Mouse (Mus musculus) adrenal gland, postnatal 4 days (tissue): ENCODE data around the gene E130308A19Rik. TPM values are rescaled to one million over a fixed set of nuclear protein-coding genes. Genes with fewer than 3 reads are reported as not detected.
A peak's percentile ranks its signal among the peaks of the same experiment; 100 is the strongest.

Source experiments
- DNase-seq, 2 experiments: peaks; one replicate each; pipeline ENCODE4 v3.0.0; 2021 to 2022; ENCODE audit warnings: low spot score in 2 of 2, mixed read lengths in 2 of 2
- long read RNA-seq, 2 experiments: library from polyadenylated mRNA; stranded (forward); transcript quantifications; one replicate each; pipeline ENCODE4 v2.0.0; 2021
- total RNA-seq, 2 experiments: library from RNA; stranded (reverse); gene quantifications; 2 replicates each; pipeline ENCODE4 v1.2.3; 2021

The E130308A19Rik gene
- 10 to 100 TPM; 27.4 to 32.9 TPM for total RNA-seq
- long read RNA-seq, experiment 1, full-length matches to known transcripts, result 2 of 8 reads
- long read RNA-seq, experiment 1, partial matches to known transcripts, result 1 of 8 reads
- long read RNA-seq, experiment 1, other reads (novel, unspliced or antisense), result 5 of 8 reads
- long read RNA-seq, experiment 2, full-length matches to known transcripts, result 10 of 36 reads
- long read RNA-seq, experiment 2, partial matches to known transcripts, result 19 of 36 reads
- long read RNA-seq, experiment 2, other reads (novel, unspliced or antisense), result 7 of 36 reads

DNA sequence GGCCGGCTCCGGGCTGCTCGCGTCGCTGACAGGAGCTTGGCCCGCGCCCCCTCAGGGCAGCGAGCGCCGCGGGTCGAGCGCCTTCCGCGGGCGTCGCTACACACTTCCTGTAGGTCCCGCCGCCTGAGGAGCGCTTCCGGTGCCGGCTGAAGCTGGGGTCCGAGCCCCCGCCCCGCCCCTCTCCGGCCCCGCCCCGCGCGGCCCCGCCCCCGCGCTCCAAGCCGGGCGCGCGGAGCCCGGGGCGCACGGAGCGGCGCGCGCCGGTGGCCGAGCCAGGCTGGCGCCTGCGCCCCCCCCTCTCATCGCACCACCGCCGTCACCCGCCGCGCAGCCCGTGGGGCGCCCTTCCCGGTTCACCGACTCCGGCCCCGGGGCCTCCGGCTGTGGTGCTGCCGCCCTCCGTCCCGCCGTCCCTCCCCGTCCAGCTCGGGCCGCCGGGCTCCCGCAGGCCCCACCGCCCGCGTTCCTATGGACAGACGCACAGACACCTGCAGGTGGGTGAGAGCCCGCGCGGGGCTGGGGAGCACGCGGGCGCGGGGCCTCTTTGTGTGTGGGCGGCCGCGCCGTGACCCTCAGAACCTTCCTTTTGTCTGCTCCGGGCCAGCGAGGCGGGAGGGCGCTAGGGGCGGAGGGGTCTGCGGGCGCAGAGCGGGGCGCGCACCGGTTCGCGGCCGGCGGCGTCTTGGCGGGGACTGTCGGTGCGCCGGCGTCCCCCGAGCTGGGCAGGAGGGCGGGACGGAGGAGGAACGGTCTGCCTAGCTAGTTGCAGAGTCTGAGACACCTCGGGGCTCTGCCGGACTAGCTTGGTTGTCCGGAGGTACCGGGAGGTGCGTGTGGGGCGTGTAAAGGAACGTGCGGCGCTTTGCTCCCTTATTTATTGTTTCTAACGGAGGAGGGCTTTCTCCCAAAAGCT, at the start of gene E130308A19Rik:
Gene E130308A19Rik, plus strand, starts transcription at position 214 of the 913 bp plus-strand sequence.
- peak; percentile 33 to 56 for DNase-seq

DNA sequence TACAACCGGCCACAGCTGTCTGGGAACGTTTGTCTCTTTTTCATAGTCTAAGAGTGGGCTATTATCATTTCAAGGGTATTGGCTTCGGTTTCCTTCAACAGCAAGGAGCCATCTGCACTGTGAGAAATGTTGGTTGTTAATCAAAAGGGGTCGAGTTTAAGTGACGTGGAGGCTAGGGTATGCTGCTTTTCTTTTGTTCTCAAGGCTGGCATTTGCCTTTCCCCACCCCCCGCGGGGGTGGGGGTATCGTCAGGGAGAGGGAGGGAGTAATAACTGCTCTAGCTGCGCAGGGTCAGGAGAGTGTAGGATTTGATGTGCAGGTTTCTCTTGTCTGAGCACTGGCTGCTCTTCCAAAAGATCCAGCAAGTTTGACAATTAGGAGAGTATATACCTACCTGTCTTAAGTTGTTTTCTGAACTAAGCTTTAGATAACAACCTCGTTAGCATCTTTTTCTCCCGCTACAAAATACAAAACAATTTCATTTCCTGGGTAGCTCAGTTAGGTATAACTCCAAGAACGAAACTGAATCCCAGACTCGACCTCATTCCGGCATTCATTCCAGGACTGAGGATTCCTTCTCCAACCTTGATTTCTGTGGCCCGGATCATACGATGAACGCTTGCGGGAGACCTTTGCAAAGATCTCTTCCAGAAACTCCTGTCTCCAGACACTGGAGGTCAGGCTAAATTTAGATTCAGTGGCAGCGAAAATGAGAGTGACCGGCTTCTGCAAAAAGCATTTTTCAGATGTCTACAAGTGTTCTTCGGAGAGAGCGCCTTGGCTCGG, 45.3 kb upstream of the E130308A19Rik start:
- peak in 1 of 2 experiments; percentile 32 for DNase-seq

DNA sequence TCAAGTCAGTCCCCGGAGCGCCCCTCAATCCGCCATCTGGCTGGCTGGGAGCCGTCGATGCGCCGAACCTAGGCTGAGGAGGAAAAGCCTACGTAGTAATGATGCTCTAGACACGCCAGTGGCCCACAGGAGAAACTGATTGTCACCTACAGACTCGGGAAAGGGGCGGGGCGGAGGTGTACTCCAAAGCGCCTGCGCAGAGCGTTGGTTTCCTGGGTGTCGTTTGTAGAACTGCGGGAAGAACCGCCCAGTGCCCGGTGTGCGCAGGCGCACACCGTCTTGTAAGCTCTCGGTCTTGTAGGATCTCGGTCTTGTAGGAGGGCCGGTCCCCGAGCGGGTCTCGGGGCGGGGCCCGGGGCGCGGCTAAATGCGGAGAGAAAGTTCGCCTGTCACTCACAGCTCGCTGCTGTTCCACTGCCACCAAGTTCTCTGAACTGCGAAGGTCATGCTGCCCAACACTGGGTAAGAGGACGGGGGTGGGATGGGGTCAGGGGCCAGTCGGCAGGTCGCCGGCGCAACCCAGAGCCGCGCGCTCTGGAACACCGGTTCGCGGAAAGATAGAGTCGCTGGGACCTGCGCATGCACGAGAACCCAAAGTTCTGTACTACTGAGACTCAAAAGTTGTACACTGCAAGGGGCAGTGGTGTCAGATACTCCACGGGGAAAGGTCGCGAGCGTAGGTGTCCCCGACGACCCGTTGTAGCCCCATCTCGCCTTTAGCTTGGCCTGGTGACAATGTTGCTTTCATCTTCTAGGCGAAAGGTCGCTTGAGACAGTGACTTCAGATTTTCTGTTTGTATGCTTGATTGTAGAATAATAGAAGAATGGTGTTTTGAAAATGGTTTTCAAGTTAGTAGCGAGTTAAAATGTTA, 44.5 kb upstream of the E130308A19Rik start, which contains the start of gene Hsdl2:
Gene Hsdl2, plus strand, starts transcription at position 250 of the 872 bp plus-strand sequence.
- DNase-seq, result peak; percentile 89 to 97

DNA sequence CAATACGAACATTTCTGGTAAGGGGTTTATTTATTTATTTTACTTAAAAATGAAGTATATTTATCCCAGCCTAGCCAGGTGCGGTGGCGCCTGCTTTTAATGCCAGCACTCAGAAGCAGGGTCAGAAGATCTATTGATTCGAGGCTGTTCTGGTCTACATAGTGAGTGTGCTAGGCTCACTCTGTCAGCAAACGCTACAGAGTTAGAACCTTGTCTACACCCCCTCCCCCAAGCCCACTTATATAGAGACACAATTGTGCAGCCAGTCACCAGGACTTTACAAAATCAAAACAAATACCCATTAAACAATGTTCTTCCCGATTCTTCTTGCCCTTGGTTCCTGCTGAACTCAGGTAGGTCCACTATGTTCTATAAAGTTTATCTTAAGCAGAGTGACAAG, 43.8 kb upstream of the E130308A19Rik start:
- no peak for DNase-seq

DNA sequence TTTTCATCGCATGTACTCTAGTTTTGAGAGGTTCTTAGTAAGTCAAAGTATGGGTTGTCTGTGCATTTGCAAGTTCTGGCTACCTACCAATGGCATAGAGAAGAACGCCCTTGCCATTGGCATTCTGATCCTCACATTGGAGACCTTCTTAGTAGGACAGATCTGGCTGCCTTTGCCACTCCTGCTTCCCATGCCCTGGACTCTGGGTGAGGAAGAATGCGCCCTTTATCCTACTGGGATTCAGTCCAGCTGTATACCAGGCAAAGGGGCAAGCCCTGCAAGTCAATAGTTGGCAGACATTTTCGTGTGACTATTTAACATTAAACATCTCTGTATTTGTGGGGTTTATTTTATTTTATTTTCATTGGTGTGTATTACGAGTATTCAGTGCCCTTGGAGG, 40.9 kb upstream of the E130308A19Rik start:
- DNase-seq, result no peak

DNA sequence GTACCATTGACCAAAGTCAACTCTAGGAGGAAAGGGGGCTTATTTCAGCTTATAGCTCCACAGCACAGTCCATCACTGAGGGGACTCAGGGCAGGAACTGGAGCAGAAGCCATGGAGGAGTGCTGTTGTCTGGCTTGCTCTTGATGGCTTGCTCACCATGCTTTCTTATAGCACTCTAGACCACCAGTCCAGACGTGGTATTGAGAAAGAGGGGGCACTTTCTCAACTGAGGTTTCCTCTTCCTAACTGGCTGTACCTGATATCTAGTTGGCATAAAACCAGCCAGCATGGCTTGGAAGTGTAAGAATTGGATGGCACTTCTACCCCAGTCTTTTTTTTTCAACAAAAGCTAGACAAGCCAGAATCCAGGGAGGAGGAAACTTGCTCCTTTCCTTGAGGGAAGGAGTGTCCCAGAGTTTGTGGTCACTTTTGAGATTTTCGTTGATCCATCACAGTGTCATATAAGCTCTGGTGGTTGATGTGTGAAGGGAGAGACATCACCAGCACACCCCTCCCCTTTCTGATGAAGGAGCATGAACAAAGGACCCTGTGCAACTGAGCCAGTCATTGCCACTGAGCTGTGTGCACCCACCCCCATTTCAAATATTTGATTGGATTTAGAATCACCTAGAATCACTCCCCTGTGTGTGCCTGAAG, 38.7 kb upstream of the E130308A19Rik start:
- DNase-seq, result no peak

DNA sequence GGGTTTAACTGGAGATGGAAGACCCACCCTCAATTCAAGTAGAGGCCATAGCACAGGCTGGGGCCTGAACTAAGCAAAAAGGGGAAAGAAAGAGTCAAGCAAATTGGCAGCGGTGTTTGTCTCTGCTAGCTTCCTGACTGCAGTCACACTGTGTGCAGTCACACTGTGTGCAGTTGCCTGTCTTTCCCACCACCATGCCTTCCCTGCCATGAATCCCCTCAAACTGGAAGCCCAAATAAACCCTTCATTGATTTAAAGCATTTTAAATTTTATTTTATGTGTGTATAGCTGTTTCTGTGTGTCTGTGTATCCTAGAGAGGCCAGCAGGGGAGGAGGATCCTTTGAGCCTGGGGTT, 38.2 kb upstream of the E130308A19Rik start:
- no peak for DNase-seq

DNA sequence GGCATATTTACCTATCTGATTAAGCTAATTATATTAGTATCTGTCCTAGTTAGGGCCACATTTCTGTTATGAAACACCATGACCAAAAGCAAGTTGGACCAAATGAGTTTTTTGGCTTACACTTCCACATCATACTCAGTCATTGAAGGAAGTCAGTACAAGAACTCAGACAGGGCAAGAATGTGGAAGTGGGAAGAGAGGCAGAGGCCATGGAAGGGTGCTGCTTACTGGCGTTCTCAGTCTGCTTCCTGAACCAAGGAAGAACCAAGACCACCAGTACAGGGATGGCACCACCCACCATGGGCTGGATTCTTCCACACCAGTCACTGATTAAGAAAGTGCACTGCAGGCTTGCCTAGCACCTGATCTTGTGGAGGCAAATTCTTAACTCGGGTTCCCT, 31.4 kb upstream of the E130308A19Rik start:
- DNase-seq, result no peak

DNA sequence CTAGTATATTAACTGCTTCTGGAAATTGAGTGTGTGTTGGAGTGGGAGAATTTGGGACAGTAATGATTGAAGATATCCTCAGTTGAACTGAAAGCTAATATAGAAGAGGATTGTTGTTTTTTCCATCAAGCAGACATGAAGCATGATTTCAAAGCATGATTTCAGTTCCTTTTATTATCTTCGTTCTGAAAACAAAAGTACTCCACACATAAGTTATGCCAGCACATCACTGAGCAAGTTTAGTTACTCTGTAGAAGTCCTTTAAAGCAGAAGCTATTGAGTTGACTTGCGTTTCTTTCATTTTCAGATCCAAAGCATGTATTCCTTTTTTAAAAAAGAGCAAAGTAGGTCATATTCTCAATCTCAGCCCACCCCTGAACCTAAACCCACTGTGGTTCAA, 29.5 kb upstream of the E130308A19Rik start:
- DNase-seq, result no peak

DNA sequence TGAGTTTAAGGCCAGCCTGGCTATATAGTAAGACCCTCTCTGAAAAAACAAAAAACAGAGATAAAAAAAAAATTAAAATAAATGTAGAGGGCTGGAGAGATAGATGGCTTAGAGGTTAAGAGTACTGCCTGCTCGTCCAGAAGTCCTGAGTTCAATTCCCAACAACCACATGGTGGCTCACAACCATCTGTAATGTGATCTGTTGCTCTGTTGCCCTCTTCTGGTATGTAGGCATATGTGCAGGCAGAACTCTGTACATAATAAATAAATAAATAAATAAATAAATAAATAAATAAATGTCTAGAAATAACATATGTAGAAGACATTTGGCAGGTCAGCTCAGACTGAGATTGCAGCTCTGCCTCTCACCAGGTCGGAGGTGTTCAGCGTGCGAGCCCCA, 23.3 kb upstream of the E130308A19Rik start:
- no peak for DNase-seq

DNA sequence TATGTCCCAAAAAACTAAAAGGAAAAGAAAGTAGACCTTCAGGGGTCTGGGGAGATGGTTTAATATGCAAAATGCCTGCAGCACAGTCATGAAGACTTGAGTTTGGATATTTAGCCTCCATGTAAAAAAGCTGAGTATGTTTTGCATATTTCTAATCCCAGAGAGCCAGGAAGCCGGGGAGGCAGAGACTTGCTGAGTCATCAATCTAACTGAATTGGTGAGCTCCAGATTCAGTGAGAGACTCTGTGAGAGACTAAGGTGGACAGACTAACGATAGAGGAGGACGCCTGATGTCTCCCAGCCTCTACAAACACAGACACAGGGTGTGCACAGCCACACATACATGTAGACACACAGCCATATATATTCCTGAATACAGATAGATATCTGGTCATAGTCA, 21.1 kb upstream of the E130308A19Rik start:
- DNase-seq, result no peak

DNA sequence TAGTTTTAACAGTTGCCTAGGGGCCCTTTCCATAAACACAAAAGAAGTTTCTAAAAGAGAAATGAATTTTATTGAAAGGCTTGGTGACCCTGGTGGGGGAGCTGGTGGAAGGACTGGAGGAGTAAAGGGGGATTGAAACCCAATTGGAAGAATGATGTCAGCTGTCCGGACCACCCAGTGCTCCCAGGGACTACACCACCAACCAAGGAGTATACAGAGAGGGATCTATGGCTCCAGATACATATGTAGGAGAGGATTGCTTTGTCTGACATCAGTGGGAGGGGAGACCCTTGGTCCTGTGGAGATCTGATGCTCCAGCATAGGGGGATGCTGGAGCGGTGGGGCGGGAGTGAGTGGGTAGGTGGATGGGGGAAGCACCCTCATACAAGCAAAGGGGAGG, 20.5 kb upstream of the E130308A19Rik start:
- no peak for DNase-seq

DNA sequence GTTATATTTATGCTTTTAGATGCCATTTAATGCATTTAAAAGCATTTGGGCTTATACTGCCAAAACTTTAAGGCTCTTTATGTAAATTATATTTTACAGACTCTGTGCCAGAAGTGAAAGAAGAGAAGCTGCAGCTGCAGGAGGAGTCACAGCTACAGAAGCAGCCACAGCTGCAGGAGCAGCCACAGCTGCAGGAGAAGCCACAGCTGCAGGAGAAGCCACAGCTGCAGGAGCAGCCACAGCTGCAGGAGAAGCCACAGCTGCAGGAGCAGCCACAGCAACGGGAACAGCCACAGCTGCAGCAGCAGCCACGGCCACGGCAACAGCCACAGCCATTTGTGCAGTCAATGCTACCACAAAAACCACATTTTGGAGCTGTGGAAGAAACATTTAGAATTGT, 15.6 kb upstream of the E130308A19Rik start:
- no peak for DNase-seq

DNA sequence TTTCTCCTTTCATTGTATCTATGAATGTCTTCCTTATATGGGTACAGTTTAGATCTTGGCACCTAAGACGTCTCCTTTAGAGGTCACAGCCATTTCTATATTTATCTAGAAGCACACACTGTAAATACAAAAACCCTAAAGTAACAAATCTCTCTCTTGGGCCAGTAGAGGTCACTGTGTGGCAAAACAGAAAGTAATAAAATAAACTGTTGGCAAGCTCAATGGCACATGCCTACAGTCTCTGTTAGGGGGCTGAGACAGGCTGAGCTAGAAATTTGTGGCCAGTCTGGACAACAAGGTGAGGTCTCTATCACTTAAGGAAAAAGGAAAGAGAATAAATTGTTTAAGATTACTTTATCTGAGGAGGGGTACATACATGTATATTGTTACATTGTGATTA, 11.0 kb upstream of the E130308A19Rik start:
- no peak for DNase-seq

DNA sequence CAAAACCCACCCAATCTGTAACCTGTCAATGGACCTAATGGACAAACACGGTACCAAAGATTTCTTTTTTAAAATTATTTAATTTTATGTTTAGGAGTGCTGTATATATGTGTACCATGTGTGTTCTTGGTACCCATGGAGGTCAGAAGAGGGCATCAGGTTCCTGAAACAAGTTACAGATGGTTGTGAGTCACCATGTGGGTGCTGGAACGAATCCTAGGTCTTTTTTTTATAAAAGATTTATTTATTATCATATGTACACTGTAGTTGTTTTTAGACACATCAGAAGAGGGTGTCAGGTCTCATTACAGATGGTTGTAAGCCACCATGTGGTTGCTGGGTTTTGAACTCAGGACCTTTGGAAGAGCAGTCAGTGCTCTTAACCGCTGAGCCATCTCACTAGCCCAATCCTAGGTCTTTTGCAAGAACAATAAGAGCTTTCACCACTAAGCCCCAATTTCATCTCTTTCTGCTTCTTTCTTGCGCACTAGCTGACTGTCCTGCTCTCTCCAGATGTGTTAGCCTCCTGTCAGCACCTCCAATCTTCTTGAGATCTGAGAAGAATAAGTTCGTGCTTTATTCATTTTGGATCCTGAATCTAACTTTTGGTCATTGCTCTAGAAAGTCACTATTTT, 6.3 kb upstream of the E130308A19Rik start:
- DNase-seq, result no peak

DNA sequence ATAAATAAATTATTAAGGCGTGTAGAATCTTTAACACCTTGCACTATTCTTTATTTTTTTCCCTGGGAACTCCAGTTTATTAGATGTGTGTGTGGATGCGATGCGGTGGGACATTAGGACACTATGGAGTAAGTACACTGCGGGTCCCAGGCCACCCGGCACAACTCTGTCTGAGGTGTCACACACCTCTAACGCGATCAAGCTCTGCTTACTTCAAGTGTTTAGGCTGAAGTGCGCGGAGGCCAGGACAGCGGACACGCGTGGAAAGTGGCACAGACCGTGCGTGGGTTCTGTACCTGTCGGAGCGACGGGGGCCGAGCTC, 374 bp upstream of the E130308A19Rik start:
- DNase-seq, result no peak

DNA sequence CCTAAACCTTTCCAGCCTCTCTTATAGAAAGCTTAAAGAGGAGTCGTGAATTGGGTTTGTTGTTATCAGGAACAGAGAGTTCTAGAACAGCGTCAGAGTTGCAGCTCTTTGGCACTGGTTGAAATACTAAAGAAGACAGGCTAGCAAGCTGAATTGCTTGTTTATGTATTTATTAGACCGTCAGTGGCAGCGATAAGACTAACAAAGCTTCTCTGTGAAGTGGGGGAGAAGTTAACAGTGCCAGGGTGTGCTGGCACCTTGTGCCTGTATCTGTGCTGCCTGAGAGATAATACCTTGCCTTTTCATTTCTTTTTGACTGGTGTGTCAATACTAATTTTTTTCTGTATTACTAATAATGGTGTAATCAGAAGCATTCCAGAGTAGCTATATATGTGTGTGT, 2.2 kb downstream of the E130308A19Rik start:
- DNase-seq, result no peak

DNA sequence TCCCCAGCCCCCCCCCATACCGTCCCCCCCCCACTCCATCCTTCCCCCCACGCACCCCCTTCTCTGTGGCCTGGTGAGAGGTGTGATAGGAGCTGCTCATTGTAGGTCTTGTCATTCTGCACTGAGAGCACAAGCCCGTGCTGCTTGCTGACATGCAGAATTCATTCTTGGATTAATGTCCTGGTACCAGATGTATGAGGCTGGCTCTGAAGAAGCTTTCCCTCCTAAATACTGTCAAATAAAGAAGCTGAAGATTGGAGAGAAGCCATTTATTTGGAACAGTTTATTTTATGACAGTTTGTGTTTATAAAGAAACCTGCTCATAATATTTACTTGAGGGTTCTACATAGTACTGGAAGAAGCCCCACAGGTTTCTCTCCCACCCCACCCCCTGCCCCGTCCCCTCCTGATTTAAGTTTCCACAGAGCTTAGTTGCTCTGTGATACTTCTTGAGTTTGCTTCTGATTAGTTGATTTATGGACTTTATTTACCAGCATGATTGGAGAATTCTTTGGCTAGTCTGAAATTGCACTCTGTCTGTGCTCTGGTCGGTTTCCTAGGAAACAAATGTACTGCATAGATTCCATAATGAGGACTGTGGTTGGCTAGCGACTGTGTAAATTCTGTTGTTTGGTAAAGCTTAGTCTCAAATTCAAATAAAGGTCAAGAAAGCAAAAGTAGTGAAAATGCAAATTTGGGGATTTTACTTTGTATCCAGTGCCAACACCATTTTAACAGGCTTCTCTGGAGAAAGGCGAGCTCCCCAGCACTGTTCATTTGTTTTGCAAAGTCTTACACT, 3.3 kb downstream of the E130308A19Rik start:
- no peak for DNase-seq

DNA sequence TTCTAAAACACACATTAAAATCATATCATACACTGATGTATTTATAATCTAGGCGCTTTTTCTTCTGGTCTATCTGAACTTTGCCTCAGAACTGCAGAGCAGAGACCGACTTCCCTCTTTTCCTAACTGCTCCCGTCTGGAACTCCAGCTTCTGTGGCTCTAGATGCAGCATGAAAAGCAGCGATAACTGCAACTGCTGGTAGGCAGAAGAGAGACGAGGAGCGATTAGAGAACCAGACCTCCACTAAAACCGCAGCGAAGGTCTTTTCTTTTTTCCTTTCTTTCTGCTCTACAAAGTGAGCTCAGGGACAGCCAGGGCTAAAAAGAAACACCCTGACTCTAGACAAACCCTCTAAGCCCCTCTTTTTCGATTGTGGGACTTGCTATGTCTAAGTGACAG, 4.1 kb downstream of the E130308A19Rik start:
- DNase-seq, result no peak
